Mouse (Mus musculus) central nervous system, embryonic 11.5 days (tissue): ENCODE measurements around the gene Gnas. TPM values are rescaled to one million over a fixed set of nuclear protein-coding genes. Genes with fewer than 3 reads are reported as not detected.

ENCODE experiments used
- polyA plus RNA-seq: library from polyadenylated mRNA; depleted of rRNA; stranded (reverse); fragments of >200 nt; gene quantifications from 2 replicates; pipeline ENCODE4 v1.2.3, GENCODE M21; 2012; rRNA removed

Gnas gene
- polyA plus RNA-seq: 1,363 and 1,786 TPM in 2 replicates

DNA sequence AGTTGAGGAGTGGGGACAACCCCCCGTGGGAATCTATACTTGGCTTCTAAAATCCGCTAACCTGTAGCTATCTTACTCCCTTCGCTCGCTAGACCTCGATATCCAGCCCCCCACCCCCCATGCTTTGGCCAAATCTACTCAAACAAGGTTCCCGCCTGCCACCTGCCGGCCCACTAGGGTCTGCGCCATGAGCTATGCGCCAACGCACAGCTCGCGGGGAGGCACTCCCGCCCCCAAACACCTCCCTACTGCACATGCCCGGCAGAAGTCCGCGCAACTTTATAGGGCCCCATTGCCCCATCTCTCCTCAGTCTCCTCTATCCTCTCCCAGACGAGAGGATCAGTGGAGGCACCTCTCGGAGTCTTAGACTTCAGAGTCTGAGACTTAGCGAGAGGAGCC, at the start of gene Gnas:
Gene Gnas, plus strand, starts transcription at position 310 of the 400 bp plus-strand sequence.

DNA sequence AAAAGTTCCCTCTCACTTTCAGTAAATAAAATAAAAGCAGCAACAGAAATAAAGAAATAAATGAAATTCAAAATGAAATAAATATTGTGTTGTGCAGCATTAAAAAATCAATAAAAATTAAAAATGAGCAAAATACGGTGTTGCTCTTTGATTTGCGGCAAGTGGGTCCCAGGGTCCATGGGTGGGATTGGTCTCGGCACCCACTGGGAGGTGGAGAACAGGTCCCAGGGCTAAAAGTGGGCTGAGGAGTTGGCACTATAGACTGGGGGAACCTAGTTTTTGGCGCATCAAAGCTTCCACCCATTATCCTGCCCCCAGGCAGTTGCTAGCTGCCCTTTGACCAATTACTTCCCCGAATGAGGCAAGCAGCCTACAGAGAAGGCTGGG, 62.5 kb downstream of the Gnas start, which contains the start of gene Gm20721:
Gene Gm20721, minus strand, starts transcription at position 101 of the 387 bp plus-strand sequence.

Other genes starting within 250 kb of the Gnas start
- gene Stx16, start 208.0 kb upstream of the Gnas start, polyA plus RNA-seq: 60.1 and 76.9 TPM in 2 replicates
- 43.4 and 62.7 TPM in 2 replicates for gene Npepl1, start 174.0 kb upstream of the Gnas start, polyA plus RNA-seq
- 0.23 and 4.1 TPM in 2 replicates for gene Gm20721, start 62.4 kb downstream of the Gnas start, polyA plus RNA-seq
- gene Nelfcd, start 131.5 kb downstream of the Gnas start, polyA plus RNA-seq: 124 and 128 TPM in 2 replicates
- gene Ctsz, start 154.7 kb downstream of the Gnas start, polyA plus RNA-seq: 59.5 and 77.9 TPM in 2 replicates
- gene Tubb1, start 166.4 kb downstream of the Gnas start, polyA plus RNA-seq: 5.1 and 6.3 TPM in 2 replicates
- gene Atp5e, start 179.8 kb downstream of the Gnas start, polyA plus RNA-seq: 466 and 961 TPM in 2 replicates
- 77.7 and 96.2 TPM in 2 replicates for gene Prelid3b, start 188.8 kb downstream of the Gnas start, polyA plus RNA-seq